Mouse (Mus musculus) brain, embryonic 18.5 days (tissue): ENCODE measurements at regions not wholly inside any gene's neighbourhood (a gene's known extent, or its start where the extent isn't known, plus 50 kb on each side); places are given as distances from the start of the nearest gene placed in this dataset.

Experiments used
- DNase-seq: peaks from one replicate; pipeline ENCODE4 v3.0.0-alpha.2; 2012; ENCODE audit warnings: low read depth, low spot score

DNA sequence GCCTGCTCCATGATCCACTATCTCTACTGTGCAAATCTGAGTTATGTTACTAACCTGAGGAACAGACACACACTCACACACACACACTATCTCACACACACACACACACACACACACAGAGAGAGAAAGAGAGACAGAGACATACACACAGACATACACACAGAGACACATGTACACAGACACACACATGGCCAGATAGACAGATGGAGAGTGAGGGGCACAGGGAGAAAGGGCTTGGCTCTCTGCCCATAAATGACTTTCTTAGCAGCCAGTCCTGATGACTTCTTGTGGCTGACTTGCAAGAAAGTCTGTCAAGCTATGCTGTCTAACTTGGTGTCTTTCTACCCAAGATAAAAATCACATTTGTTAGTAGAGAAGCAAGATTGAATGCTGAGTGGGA, 63.7 kb upstream of the Kirrel3 start:
- DNase-seq, result no peak

DNA sequence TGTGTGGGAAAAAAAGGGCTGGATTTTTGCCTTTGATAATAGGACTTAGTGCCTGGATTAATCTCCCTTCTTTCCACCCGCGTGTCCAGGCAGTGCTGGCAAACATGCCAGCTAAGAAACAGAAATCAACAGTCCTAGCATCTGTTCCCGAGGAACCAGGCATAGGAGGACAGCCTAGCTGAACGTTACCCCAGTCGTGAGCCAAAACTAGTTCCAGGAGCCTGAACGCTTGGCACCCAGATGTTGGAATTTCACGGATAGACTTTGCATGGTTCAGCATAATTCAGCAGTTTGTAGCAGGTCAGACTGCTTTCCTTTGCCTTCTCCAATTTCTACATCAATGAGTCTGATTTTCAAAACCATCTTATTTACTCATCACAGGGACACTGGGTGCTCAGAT, 62.6 kb upstream of the Kirrel3 start:
- no peak for DNase-seq

DNA sequence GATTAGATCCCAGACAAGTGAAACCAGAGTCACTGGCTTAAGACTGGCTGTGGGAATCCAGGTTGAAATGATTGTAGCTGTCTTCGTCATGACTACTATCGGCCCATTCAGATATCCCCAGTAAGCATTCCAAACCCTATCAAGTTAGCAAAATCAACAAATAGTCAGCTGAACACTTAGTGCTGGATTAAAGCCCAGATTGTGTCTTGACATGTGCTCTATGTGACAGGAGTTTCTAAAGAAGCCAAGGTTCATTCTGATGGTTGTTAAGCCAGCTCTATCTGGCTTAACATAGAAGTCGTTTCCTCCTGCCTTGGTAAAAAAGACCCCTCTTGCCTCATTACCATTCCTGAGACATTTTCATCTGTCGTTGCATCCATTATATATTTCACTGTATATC, 59.1 kb upstream of the Kirrel3 start:
- no peak for DNase-seq

DNA sequence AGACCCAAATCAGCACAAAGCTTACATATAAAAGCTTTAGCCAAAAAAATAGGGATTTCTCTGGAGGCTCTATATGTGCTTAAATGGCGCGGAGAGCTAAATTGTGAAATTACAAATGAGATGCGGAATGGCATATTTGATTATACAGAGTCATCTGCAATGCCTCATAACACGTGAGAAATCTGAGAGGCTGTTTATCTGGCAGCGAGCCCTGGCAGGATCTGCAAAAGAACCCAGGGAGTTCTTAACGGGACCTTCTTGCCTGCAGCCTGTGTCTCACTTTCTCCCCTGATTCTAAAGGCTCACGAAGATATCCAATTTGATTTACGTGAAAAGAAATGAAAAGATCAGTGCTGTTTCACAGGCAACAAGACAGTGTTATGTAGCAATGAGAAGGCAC, 58.0 kb upstream of the Kirrel3 start:
- no peak for DNase-seq
